Mouse (Mus musculus) megakaryocyte-erythroid progenitor cell, adult 5 weeks (primary cell): ENCODE results near the gene Tatdn2. TPM values are rescaled to one million over a fixed set of nuclear protein-coding genes. Genes with fewer than 3 reads are reported as not detected.

Source experiments
- polyA plus RNA-seq: library from polyadenylated mRNA; stranded (reverse); fragments of >175 nt; gene quantifications from 2 replicates; pipeline ENCODE4 v1.2.3, GENCODE M21; 2012

Gene Tatdn2
- 59.9 and 84.5 TPM in 2 replicates for polyA plus RNA-seq

GRCm38 (mm10) chr6:113696582-113697221 is at the start of gene Tatdn2:
TSS of gene Tatdn2 (plus strand) at chr6:113697050.

DNA sequence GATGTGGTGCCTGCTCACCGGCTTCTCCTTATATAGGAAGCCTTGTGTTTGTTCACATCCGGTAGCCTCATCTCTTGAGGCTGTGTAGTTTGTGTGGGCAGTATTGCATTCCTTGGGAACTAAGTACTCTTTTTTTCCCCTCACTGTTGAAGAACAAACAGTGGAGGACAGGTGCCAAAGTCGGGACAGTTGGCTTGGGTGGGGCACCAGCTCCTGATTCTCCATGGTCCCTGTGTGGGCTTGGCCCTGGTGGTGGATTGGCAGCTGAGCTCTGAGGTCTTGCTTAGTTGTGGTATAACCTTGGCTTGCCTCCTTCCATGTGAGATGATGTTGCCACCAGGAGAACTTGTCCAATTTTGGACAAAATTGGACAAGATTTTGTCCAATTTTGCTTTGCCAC is 23.0 kb downstream of the Tatdn2 start, which contains the start of gene Ghrl:
Gene Ghrl (minus strand): TSS at position 3 of the 400 bp plus-strand sequence.

DNA sequence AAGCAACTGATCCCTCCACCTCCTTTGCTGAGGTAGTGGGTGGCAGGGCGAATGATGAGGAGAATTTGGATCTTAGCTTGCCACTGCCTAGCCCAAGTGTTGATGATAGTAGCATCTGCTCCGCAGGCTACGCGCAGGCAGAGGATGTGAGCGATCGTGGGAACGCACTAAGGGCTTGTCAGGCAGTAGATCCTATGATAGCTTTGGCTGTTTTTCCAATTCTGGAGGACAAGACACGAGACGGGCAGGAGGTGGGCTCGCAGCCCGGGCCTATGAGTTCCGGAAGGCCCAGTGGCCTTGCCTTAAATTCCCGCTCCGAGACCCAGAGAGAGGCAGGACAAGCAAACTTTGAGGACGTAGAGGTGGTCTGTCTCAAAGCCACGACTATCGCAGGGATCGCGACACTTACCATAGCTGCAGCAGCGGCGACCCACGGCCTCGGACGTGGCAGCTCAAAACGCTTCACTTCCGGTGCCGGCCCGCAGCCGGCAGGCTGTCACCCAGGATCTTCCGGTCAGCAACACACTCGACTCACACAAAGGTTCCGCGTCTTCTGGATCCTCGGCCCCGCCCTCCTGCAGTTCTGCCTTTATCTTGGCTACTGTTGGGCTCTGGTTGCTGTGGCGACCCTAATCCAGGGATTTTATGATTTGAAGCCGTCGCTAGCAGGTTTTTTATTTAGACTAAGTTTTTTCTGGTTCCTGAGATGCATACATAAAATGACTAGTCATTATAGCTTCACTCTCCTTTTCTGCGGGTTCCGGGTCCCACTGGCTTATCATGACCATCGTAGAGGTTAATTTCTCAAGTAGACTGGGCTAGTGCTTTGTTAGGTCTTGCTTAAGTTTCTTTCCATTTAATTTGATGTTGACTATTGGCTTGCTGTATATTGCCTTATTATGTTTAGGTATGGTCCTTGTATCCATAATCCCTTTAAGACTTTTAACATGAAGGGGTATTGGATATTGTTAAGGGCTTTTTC is 43.7 kb downstream of the Tatdn2 start, which contains the start of gene Sec13:
Gene Sec13 (minus strand): TSS at position 508 of the 982 bp plus-strand sequence.

Other genes starting within 250 kb of the Tatdn2 start
- gene Il17re, start 238.6 kb upstream of the Tatdn2 start, polyA plus RNA-seq: 0.90 and 1.6 TPM in 2 replicates
- gene Il17rc, start 225.6 kb upstream of the Tatdn2 start, polyA plus RNA-seq: 0.29 and 1.9 TPM in 2 replicates
- gene Creld1, start 213.8 kb upstream of the Tatdn2 start, polyA plus RNA-seq: 37.0 and 42.1 TPM in 2 replicates
- 0.02 and 0.06 TPM in 2 replicates for gene Prrt3, start 195.1 kb upstream of the Tatdn2 start, polyA plus RNA-seq
- gene Emc3, start 165.4 kb upstream of the Tatdn2 start, polyA plus RNA-seq: 33.9 and 35.5 TPM in 2 replicates
- gene Fancd2, start 165.4 kb upstream of the Tatdn2 start, polyA plus RNA-seq: 1.6 and 2.2 TPM in 2 replicates
- gene Fancd2os, start 96.3 kb upstream of the Tatdn2 start, polyA plus RNA-seq: not detected in 2 replicates
- 40.1 and 48.6 TPM in 2 replicates for gene Brk1, start 92.3 kb upstream of the Tatdn2 start, polyA plus RNA-seq
- gene Vhl, start 73.1 kb upstream of the Tatdn2 start, polyA plus RNA-seq: 7.0 and 7.1 TPM in 2 replicates
- gene Irak2, start 58.6 kb upstream of the Tatdn2 start, polyA plus RNA-seq: 44.0 and 46.5 TPM in 2 replicates
- gene Ghrl, start 22.8 kb downstream of the Tatdn2 start, polyA plus RNA-seq: 1.3 TPM in 1 of 2 replicates, not detected in the other
- gene Sec13, start 43.7 kb downstream of the Tatdn2 start, polyA plus RNA-seq: 29.9 TPM in 2 replicates